Mouse (Mus musculus) spleen, adult 2 months (tissue): ENCODE results near the gene Gm17545.

Experiments used
- CTCF ChIP-seq: fragments of 200-500 bp; IDR thresholded peaks from 2 replicates; pipeline ENCODE4 v1.5.1; 2011; ENCODE audit warnings: mild to moderate bottlenecking, inconsistent platforms; ENCODE audit not compliant: insufficient read depth, insufficient read length, insufficient replicate concordance; ENCODE audit errors: extremely low read depth
- POLR2A ChIP-seq: fragments of 200-500 bp; IDR thresholded peaks from 2 replicates; pipeline ENCODE4 v1.6.1; 2011; ENCODE audit warnings: low read depth, low read length, inconsistent platforms

DNA sequence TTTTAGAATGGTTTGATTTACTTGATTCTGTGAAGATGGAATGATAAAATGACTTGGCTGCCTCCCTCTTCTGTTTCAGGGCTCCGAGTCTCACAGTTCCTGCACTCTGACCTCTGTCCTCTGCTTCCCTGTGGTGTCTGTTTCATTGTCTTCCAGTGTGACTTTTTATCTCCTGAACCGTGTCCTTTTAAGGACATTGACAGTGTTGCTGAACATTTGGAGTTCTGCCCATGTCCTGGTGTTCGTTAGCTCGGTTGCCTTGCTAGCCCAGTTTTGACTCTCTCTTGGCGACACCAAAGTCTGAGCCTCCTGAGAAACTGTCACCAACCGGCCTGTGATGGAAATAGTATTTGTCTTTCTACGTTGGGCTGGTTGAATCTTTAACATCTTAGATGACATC, 33.6 kb upstream of the Gm17545 start:
- TF ChIP-seq CTCF, result no peak
- no peak for TF ChIP-seq POLR2A
